Comparison of ENCODE assay signal across 20 mouse cellular contexts in the genomic region with DNA sequence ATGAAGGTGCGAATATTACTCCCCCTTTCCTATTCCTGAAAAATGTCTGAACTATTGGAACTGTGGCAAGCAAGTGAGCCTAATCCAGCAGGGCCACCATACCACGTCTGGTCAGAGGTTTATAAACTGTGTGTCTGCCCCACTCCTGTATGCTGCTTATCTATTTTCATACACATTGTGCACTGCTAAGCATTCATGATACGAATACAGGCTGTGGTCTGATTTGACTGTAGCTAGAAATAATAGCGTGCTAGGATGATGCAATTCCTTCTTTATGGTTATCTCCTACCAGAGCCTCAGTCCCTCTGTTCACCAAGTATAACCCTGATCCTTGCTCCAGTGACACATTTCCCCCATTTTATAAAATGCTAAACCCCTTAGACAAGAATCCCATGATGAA.
DNase-seq lines count a peak whose midpoint lies in the region; ATAC-seq lines count a peak whose summit lies in the region.
"Had no signal": no experiment of that assay in that cellular context is flagged by ENCODE, and none has a peak within 500 bp of the region (broad histone marks: within the 10 kb centered on the region; RNA-seq: fewer than 3 reads in every experiment).

No protein-coding gene starts in this region.

- 29% methylated on average over 4 of the region's 4 CpGs for WGBS in liver, embryonic 15.5 days (ENCODE audit: insufficient replicate concordance)
- WGBS in midbrain, embryonic 11.5 days = 87% methylated on average over 4 of the region's 4 CpGs

- peak; percentile 81 for ATAC-seq in common myeloid progenitor, adult 5-6 weeks (replicated peaks; ENCODE audit: low read depth, poor library complexity, severe bottlenecking)
- peak; percentile 49; the same call in 1 of the 2 replicates for ATAC-seq in liver, embryonic 15.5 days (ENCODE audit: insufficient read depth)
- peak; percentile 93 for ATAC-seq in megakaryocyte-erythroid progenitor cell, adult 5-6 weeks (replicated peaks; ENCODE audit: low FRiP score, low TSS enrichment, poor library complexity, severe bottlenecking)
- no peak for ATAC-seq in midbrain, embryonic 11.5 days (ENCODE audit: low FRiP score)
- ATAC-seq: forebrain, embryonic 15.5 days had no signal

- no peaks in the 10 kb centered on the region for H3K9me3 ChIP-seq in liver, embryonic 15.5 days (replicated peaks)
- H3K9me3 ChIP-seq in midbrain, embryonic 11.5 days (ENCODE audit: control insufficient read depth, low read length) = no peaks in the 10 kb centered on the region
- H3K9me3 ChIP-seq: embryonic facial prominence, embryonic 15.5 days; forebrain, embryonic 15.5 days; heart, embryonic 15.5 days had no signal

- H3K9ac ChIP-seq in liver, embryonic 15.5 days = no peak overlapping the region
- no peak overlapping the region for H3K9ac ChIP-seq in midbrain, embryonic 11.5 days (ENCODE audit: low read length)
- H3K9ac ChIP-seq: embryonic facial prominence, embryonic 15.5 days; forebrain, embryonic 15.5 days; heart, embryonic 15.5 days; hindbrain, embryonic 14.5 days had no signal

- H3K27me3 ChIP-seq in liver, embryonic 15.5 days = no peaks in the 10 kb centered on the region
- no peaks in the 10 kb centered on the region for H3K27me3 ChIP-seq in midbrain, embryonic 11.5 days (ENCODE audit: control insufficient read depth, insufficient read depth, low read length)
- H3K27me3 ChIP-seq: embryonic facial prominence, embryonic 15.5 days; forebrain, embryonic 15.5 days had no signal

- no peak overlapping the region for H3K4me2 ChIP-seq in liver, embryonic 15.5 days
- no peak overlapping the region for H3K4me2 ChIP-seq in midbrain, embryonic 11.5 days
- H3K4me2 ChIP-seq: embryonic facial prominence, embryonic 15.5 days; forebrain, embryonic 15.5 days; heart, embryonic 11.5 days; heart, embryonic 15.5 days; hindbrain, embryonic 14.5 days had no signal

- no peaks in the 10 kb centered on the region for H3K36me3 ChIP-seq in liver, embryonic 15.5 days (replicated peaks)
- no peaks in the 10 kb centered on the region for H3K36me3 ChIP-seq in midbrain, embryonic 11.5 days (ENCODE audit: control insufficient read depth, insufficient read depth, low read length)
- H3K36me3 ChIP-seq: embryonic facial prominence, embryonic 15.5 days; forebrain, embryonic 15.5 days; heart, embryonic 15.5 days had no signal

- H3K4me1 ChIP-seq in liver, embryonic 15.5 days (replicated peaks) = no peaks in the 10 kb centered on the region
- H3K4me1 ChIP-seq in midbrain, embryonic 11.5 days (ENCODE audit: control insufficient read depth, insufficient read depth, low read length) = peaks cover 12% of the 10 kb centered on the region
- H3K4me1 ChIP-seq: heart, embryonic 15.5 days had no signal

- peak; percentile 39 for DNase-seq in MEL-GATA-1-ER (ENCODE audit: extremely low read depth, low read depth)
- DNase-seq in midbrain, embryonic 11.5 days (ENCODE audit: low spot score, missing footprints) = no peak
- no peak for DNase-seq in urinary bladder, adult 2 months (ENCODE audit: low spot score)
- DNase-seq in ovary, postnatal 14 days (ENCODE audit: low spot score) = no peak
- DNase-seq: adrenal gland, adult 8-10 months; adrenal gland, postnatal 36 days; cerebellum, adult 18-20 months; cerebellum, adult 9-11 months; embryo, embryonic 11 days; gastrocnemius, postnatal 14 days; heart, adult 2 months; heart, postnatal 14 days had no signal

- H3K4me3 ChIP-seq in liver, embryonic 15.5 days (replicated peaks) = no peak overlapping the region
- H3K4me3 ChIP-seq in midbrain, embryonic 11.5 days (ENCODE audit: low read depth, low read length) = no peak overlapping the region
- H3K4me3 ChIP-seq: embryonic facial prominence, embryonic 15.5 days; forebrain, embryonic 15.5 days; heart, adult 2 months; heart, embryonic 15.5 days had no signal

- no peak overlapping the region for H3K27ac ChIP-seq in liver, embryonic 15.5 days (replicated peaks)
- H3K27ac ChIP-seq in midbrain, embryonic 11.5 days (ENCODE audit: low read depth, low read length) = no peak overlapping the region
- H3K27ac ChIP-seq: embryonic facial prominence, embryonic 15.5 days; forebrain, embryonic 15.5 days; heart, adult 2 months; heart, embryonic 15.5 days; hindbrain, embryonic 14.5 days had no signal
